Mouse (Mus musculus) olfactory bulb, adult 2 months (tissue): ENCODE data around the gene Kctd2.

Experiments
- CTCF ChIP-seq: fragments of 200-500 bp; IDR thresholded peaks from 2 replicates; pipeline ENCODE4 v1.5.1; 2012; ENCODE audit warnings: low read depth, mild to moderate bottlenecking, low read length, moderate library complexity; ENCODE audit not compliant: insufficient read depth
- POLR2A ChIP-seq: fragments of 200-500 bp; IDR thresholded peaks from 2 replicates; pipeline ENCODE4 v1.6.1; 2012; ENCODE audit warnings: mild to moderate bottlenecking, low read depth, low read length, moderate library complexity; ENCODE audit not compliant: insufficient read depth

GRCm38 (mm10) chr11:115424666-115425065, 4.7 kb downstream of the Kctd2 start:
- TF ChIP-seq CTCF (no peak), POLR2A (no peak)
